Mouse (Mus musculus) ES-E14 (cell line): ENCODE measurements at regions not wholly inside any gene's neighbourhood (a gene's known extent, or its start where the extent isn't known, plus 50 kb on each side); places are given as distances from the start of the nearest gene placed in this dataset.

Experiments used
- DNase-seq: peaks from one replicate; pipeline ENCODE4 v3.0.0-alpha.2; 2013; ENCODE audit warnings: low read depth, low spot score
- H3K27ac ChIP-seq: 2 replicates; pipeline ENCODE4 v1.5.1; 2012; ENCODE audit warnings: low read depth, mild to moderate bottlenecking, low read length, moderate library complexity, mixed read lengths; ENCODE audit not compliant: poor library complexity, insufficient read depth, severe bottlenecking
- H3K36me3 ChIP-seq: 2 replicates; pipeline ENCODE4 v1.6.1; 2012; ENCODE audit warnings: mild to moderate bottlenecking, low read length, moderate library complexity, mixed read lengths; ENCODE audit not compliant: control insufficient read depth, poor library complexity, insufficient read depth, severe bottlenecking
- H3K4me1 ChIP-seq, 2 experiments: fragments of 150-350 bp in 1 of 2; sonication (generic) in 1 of 2; 2 replicates each; pipeline ENCODE4 v1.6.1; 2012; ENCODE audit warnings: low read length in 2 of 2, mild to moderate bottlenecking in 1 of 2, mixed read lengths in 1 of 2; ENCODE audit not compliant: control insufficient read depth in 2 of 2, insufficient read depth in 2 of 2, poor library complexity in 1 of 2
- H3K4me3 ChIP-seq, 2 experiments: fragments of 150-350 bp in 1 of 2; sonication (generic) in 1 of 2; 2 replicates each; pipeline ENCODE4 v1.5.1; 2012; ENCODE audit warnings: low read length in 2 of 2, low read depth in 1 of 2, mild to moderate bottlenecking in 1 of 2, mixed read lengths in 1 of 2; ENCODE audit not compliant: insufficient read depth in 1 of 2, poor library complexity in 1 of 2, severe bottlenecking in 1 of 2
- H3K9ac ChIP-seq: 2 replicates; pipeline ENCODE4 v1.6.1; 2012; ENCODE audit warnings: low read depth, mild to moderate bottlenecking, low read length, mixed read lengths; ENCODE audit not compliant: poor library complexity, insufficient read depth, severe bottlenecking
- H3K9me3 ChIP-seq: fragments of 150-350 bp; sonication (generic); 2 replicates; pipeline ENCODE4 v1.6.1; 2012; ENCODE audit warnings: low read depth, mild to moderate bottlenecking, low read length; ENCODE audit not compliant: control insufficient read depth, insufficient read depth
- CHD2 ChIP-seq: IDR thresholded peaks from 2 replicates; pipeline ENCODE4 v1.6.1; 2014; ENCODE audit warnings: mild to moderate bottlenecking, low read depth, low read length, inconsistent platforms
- HCFC1 ChIP-seq: IDR thresholded peaks from 2 replicates; pipeline ENCODE4 v1.6.1; 2012; ENCODE audit warnings: low read length, inconsistent platforms, borderline replicate concordance; ENCODE audit not compliant: insufficient read depth
- MAFK ChIP-seq: IDR thresholded peaks from 2 replicates; pipeline ENCODE4 v1.6.1; 2014; ENCODE audit warnings: mild to moderate bottlenecking, low read depth, low read length, inconsistent platforms; ENCODE audit not compliant: insufficient read depth
- ZC3H11A ChIP-seq: IDR thresholded peaks from 2 replicates; pipeline ENCODE4 v1.6.1; 2012; ENCODE audit warnings: low read depth, mild to moderate bottlenecking, inconsistent platforms, low read length, borderline replicate concordance
- ZNF384 ChIP-seq: IDR thresholded peaks from 2 replicates; pipeline ENCODE4 v1.6.1; 2012; ENCODE audit warnings: low read depth, low read length, inconsistent platforms
- in situ Hi-C, 2 experiments: fragments of 600-800 bp; cut with MboI; formaldehyde crosslinking; loops; one replicate each; pipeline ENCODE4 v1.15.1; 2025; ENCODE audit warnings: low sequenced_read_pairs in 2 of 2, inconsistent platforms in 1 of 2; ENCODE audit not compliant: unreplicated experiment in 2 of 2

DNA sequence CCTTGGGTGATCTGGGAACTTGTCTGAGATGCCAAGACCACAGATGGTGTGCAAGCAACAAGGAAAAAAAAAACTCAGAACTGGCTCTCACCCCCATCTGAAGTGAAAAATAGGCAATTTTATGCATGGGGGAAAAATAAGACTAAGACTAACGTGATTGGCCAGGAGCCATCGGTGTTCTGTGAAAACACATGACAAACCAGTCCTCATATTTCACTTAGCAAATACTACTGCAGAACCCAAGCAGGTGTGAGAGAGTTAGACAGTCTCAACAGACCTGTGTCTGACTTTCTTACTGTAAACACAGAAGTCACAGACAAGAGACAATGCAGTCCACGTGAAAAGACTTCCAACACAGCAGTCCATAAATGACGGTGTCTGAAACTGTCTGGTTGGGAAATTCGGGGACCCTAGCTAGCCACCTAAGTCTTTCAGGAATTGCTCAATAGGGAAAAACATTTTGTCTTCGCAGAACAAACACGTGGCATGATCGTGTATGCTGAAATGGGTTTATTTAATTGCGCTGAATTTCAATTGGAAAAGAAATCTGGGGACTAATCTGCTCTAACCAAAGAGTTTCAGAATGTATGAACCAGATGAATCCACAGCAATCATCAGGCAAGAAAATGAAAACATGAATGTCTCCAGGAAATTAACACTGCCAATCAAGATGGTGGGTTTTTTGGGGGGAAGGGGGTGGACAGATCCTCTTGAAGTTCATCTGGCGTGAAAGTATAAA lies 213.1 kb upstream of the Klf14 start:
- H3K36me3 ChIP-seq = no peaks in the 10 kb centered on the region; the same call in 1 of the 2 replicates
- no peak for DNase-seq
- H3K9me3 ChIP-seq = no peaks in the 10 kb centered on the region
- in situ Hi-C loops = no loop called here
- no peaks in the 10 kb centered on the region for H3K4me1 ChIP-seq
- no peak overlapping the region for H3K4me3 ChIP-seq
- H3K9ac ChIP-seq = no peak overlapping the region
- no peak for TF ChIP-seq ZC3H11A
- no peak for TF ChIP-seq ZNF384
- TF ChIP-seq HCFC1 = no peak
- TF ChIP-seq MAFK = no peak
- no peak for TF ChIP-seq CHD2
- no peak overlapping the region for H3K27ac ChIP-seq

- TF ChIP-seq MAFK = no peak
- TF ChIP-seq ZC3H11A = no peak
- TF ChIP-seq CHD2 = no peak
- TF ChIP-seq HCFC1 = no peak
- TF ChIP-seq ZNF384 = no peak
- no peaks in the 10 kb centered on the region; the same call in 1 of the 2 replicates for H3K36me3 ChIP-seq
- no peak overlapping the region for H3K4me3 ChIP-seq
- H3K9ac ChIP-seq = no peak overlapping the region
- in situ Hi-C loops = no loop called here
- no peaks in the 10 kb centered on the region for H3K9me3 ChIP-seq
- no peaks in the 10 kb centered on the region for H3K4me1 ChIP-seq
- DNase-seq = no peak
- no peak overlapping the region for H3K27ac ChIP-seq
Measured at GRCm38 (mm10) chr6:31175769-31176168, 216.9 kb upstream of the Klf14 start.

GRCm38 (mm10) chr6:31176368-31176767 lies 217.5 kb upstream of the Klf14 start:
- Histone ChIP-seq H3K27ac (no peak overlapping the region), H3K36me3 (no peaks in the 10 kb centered on the region; the same call in 1 of the 2 replicates), H3K4me1 (no peaks in the 10 kb centered on the region), H3K4me3 (no peak overlapping the region), H3K9ac (no peak overlapping the region), H3K9me3 (no peaks in the 10 kb centered on the region)
- TF ChIP-seq ZNF384 (no peak), ZC3H11A (no peak), HCFC1 (no peak), MAFK (no peak), CHD2 (no peak)
- in situ Hi-C loops = no loop called here
- no peak for DNase-seq

DNA sequence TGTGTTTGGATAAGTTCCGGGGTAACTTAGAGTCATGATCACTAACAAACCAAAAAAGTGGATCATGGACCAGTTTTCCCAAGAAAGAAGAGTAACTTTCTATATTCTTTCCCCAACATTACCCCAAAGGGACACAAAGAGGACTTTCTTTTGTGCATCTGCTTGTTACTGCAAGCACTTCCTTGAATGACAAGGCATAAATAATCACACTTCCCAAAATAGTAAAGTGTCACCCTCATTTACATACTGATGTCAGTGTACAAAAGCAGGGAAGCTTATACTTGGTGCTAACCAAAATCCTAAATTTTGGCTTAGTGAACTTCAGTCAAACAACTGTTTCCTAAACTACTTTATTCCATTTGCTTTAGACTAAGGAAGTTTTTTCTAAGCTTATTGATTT lies 218.0 kb upstream of the Klf14 start:
- no peak overlapping the region for H3K27ac ChIP-seq
- H3K4me1 ChIP-seq = no peaks in the 10 kb centered on the region
- in situ Hi-C loops = no loop called here
- no peaks in the 10 kb centered on the region for H3K9me3 ChIP-seq
- H3K36me3 ChIP-seq = no peaks in the 10 kb centered on the region; the same call in 1 of the 2 replicates
- TF ChIP-seq HCFC1 = no peak
- no peak for TF ChIP-seq ZNF384
- no peak for TF ChIP-seq CHD2
- TF ChIP-seq MAFK = no peak
- TF ChIP-seq ZC3H11A = no peak
- H3K9ac ChIP-seq = no peak overlapping the region
- DNase-seq = no peak
- H3K4me3 ChIP-seq = no peak overlapping the region
